Mouse (Mus musculus) kidney, postnatal 4 days (tissue): ENCODE data around the gene Gm10518.
"Not testable (repeated sequence)": the region's sequence is repeated elsewhere in the genome, so short reads cannot be mapped to it uniquely, and the experiment has no call there.

Experiments used
- DNase-seq, 2 experiments: peaks; one replicate each; pipeline ENCODE4 v3.0.0; 2021; ENCODE audit warnings: mixed read lengths in 2 of 2

The Gm10518 gene

DNA sequence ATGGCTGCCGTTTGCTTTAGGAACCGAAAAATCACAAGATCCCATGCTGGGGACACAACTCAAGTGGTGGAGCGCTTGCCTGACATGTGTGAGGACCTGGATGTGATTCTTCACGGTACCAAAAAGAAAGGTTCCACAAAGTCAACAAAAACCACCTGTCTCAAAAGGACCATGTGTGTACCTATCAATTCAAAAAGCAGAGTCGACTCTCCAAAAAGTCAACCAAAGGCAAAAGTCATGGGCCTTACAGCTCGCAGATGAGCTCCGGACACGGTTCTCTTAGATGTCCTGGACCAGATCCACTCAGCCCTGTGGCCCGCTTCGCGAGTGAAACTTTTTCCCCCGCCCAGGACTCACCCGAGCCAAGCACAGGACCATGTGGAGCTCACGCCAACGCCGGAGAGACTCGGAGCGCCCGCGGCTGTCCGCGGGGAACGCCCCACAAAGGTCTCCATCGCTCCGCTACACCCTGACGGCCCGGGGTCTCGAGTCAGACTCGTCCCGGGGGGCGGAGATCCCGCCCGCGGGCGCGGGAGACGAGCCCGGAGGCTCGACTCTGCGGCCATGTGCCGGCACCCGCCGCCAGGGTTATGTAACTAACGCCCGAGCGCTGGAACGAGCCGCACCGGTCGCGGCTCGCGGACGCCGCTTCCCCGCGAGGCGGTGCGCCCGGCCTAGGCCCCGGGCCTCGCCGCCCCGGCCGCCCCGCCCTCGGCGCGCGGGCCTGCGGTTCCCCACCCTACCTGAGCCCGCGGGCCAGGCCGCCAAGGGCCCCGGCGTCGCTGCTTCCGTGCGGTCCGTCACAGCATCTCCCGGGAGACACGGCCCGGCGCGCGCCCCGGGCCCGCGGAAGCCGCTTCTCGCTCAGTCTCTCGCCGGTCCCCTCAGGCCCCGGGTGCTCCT, at the start of gene Gm10518:
Gene Gm10518, plus strand, starts transcription at position 767 of the 903 bp plus-strand sequence.
- peak; percentile 70 to 80 for DNase-seq

DNA sequence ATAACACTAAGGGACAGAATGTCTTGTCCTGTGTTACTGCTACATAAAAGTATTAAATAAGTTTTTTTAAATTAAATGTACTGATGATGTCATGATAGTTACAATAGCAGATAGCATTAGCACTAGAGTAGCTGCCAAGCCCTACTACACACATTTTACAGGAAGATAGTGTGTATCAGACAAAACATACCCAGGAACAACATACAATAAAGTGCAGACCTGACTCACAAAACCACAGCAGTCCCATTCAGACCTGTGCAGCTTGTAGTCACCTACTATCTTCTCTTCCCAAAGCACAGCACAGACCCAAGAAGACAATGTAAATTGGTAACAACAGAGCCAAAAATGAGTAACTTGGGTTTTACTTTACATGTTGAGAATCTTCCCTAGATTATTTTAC, 46.7 kb upstream of the Gm10518 start:
- DNase-seq: no peak

DNA sequence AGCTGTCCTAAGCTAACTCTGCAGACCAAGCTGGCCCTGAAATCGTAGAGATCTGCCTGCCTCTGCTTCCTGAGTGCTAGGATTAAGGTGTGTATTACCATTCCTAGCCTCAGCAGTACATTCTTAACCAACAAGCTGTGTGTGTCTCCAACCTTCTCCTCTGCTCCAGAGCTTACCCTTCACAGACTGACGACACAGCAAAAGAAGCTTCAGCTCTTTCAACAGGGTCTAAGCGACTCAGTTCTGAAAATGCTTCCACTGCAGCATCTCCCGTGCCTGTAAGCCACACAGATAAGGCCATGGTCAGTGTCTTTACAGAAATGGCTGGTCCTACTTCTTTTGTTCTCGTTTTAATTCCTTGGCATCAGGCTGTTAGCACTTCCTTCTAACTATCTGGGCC, 43.1 kb upstream of the Gm10518 start:
- DNase-seq: no peak

DNA sequence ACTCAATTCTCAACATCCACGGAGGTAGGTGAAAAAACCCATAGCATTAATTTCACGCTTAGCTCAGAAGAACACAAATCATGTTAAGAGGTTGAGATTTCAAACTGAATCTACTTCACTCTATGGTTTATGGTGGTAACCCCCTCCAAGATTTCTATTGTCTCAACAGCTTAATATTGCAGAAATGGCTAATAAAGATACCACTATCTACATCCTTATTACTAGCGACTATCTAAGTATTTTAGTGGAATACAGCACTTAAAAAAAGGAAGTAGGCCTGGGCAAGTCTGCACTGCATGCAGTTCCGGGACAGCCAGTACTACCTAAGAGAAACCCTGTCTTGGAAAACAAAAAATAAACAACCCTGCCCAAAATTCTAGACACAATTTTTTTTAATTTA, 42.6 kb upstream of the Gm10518 start:
- DNase-seq: no peak

DNA sequence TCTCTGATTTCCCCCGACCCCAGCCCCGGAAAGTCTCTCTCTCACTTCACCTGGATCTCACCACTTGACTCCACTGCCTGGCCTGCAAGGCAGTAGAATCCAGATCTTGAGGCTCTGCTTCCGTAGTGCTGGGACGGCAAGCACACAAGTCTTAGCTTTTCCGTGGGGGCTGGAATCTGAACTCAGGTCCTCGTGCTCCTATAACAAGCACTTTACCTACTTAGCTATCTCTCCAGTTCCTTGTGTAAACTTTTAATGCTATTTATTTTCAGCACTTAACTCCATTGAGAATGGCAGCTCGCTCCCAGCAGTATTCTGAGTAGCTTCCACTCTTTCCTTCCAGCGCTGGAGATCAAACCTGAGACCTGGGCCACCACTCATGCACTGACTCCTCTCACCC, 26.3 kb upstream of the Gm10518 start:
- no peak for DNase-seq

DNA sequence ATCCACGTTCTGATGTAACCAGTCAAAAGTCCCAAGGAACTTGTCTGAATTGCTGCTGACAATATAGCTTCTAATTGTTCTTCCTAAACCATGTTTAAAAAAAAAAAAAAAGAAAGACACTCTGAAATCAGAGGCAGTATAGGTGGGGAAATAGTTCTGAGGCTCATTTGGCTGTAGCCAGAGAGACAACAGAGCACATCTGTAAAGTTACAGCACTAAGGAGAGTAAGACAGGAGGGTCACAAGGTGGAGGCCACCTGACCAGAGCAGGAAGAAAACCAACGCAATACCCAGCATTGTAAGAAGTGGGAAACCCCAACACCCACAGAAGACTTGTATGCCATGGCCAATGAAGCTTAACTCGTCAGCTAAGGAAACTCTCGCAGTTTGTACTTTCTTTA, 19.1 kb upstream of the Gm10518 start:
- no peak for DNase-seq

DNA sequence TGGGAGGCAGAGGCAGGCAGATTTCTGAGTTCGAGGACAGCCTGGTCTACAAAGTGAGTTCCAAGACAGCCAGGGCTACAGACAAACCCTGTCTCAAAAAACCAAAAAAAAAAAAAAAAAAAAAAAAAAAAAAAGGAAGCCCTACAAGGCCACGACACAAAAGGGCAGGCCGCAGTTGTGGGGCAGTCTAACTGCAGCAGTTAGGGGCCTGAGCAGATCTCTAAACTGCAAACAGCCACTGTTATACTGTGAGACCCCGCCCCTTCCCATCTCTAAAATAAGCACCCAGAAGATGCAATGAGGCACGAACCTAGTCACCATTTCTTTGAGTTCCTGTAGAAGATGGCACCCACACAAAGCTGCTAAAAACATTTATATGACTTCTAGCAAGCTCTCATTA, 17.7 kb upstream of the Gm10518 start:
- DNase-seq: no peak

DNA sequence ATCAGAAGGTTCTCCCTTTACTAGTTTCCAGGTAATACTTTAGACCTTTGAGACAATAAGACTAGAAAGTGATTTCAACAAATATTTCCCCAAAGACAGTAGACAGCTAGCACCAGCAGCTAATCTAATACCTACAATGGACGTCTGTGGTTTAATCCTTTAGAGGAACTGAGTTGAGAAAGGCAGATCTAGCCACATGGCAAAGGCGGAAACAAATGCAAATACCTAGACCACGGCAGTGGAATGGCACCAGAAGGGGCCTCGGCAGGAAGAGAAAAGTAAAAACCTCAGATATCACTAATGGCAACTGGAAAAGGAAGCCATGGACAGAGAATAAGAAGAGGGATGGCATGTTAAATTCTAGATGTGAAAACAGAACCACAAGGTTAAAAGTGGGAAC, 15.9 kb upstream of the Gm10518 start:
- no peak for DNase-seq

DNA sequence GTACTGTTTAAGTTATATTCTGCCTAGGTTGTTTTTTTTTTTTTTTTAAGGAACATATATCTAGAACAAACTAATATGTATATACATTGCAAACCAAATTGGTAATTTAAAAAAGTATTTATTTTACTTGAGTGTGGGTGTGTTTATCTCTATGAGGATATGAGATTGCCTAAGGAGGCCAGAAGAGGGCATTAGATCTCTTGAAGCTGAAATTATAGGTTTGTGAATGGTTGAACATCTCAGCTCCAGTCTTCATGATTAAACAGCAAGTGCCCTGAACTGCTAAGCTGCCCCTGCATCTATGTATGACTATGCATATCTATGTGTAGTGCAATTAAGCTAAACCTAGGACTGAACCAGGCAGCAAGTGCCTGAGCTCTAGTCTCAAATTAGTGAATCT, 4.4 kb upstream of the Gm10518 start:
- no peak for DNase-seq

DNA sequence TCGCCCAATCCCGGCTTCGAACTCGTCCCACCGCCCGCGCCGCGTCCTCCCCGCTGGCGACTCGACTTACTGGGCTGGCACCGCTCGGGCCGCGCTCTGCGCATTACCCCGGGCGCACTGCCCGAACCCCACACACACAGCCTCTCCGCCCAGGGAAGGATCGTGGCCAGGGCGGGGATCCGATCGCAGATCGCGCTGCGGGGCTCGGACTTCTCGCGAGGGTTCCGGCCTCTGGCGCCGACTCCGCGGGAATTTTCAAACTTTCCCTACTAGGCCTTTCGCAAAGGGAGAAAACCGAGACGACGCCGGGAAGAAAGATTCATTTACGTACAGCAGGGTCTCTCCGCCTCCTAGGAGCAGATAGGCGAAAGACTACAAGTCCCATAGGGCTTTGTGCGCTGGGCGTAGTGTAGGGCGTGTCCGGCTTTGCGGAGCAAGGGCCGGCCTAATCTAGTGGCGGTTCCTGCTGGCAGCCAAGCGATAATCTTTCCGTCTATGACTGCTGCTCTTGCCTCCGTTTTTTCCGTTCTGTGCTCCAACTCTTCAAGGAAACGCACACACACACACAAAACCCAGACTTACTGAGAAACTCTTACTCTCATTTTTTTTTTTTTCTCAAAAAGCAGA, 450 bp downstream of the Gm10518 start, which contains the start of gene Ahctf1:
Gene Ahctf1, minus strand, starts transcription at position 168 of the 627 bp plus-strand sequence.
- DNase-seq: peak; percentile 98 to 99

DNA sequence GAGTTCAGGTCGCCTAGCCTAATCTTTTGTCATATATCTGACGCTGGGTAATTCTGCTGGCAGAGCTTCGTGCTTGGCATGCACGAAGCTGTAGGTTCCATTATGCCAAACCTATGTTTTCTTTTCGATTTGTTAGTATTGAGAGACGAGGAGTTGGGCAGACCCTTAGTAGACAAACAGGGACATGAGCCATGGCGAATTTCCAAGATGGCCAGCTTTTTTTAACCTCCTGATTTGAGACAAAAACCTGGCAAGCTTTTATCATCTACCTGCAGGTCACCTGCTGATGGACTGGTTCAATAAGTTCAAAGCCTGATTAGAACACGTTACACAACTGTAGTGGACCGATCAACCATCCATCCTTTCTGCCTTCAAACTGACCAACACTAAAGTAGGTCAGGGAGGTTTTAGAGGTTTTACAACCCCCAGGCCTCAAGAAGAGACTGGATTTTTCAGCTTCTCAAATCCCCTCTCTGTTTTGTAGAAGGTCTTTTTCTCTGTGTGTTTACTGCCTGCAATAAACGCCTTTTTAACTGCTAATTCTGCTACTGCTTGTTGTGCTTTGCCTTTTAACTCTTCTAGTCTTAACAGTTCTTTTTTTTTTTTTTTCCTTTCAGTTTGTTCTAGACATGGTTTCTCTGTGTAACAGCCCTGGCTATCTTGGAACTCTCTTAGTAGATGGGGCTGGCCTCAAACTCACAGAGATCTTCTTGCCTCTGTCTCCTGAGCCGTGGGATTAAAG, 1.1 kb downstream of the Gm10518 start:
- no peak for DNase-seq

DNA sequence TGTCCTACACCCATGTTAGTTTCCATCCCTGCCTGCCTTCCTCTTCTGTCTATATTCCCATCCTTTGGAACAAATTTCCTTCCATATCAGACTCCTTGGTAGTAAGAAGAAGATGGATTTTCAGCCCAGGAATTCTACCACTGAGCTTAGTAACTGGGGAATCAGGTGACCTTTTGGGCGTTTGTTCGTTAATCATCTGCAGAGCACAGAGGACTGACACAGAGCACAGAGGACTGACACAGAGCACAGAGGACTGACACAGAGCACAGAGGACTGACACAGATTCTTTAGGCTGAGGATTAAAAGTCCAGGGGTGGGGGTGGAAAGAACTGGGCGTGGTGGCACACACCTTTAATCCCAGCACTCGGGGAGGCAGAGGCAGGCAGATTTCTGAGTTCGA, 2.6 kb downstream of the Gm10518 start:
- DNase-seq: peak in 1 of 2 experiments; percentile 17

DNA sequence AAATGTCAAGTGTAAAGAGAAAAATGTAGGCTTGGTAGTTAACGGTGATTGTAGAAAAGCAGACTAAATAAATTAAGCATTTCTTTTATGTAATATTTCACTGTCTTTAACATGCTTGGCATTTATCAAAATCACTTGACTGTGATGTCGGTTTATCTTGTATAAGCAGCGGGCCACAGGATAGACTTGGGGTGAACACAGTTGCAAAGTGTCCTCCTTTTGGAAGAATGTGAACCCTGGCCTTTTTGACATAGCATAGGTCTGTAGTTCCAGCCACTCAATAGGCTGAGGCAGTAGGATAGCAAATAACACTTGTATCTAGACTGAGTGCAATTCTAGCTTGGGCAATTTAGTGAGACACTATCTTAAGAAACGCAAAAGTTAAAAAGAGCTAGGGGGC, 4.3 kb downstream of the Gm10518 start:
- no peak for DNase-seq

DNA sequence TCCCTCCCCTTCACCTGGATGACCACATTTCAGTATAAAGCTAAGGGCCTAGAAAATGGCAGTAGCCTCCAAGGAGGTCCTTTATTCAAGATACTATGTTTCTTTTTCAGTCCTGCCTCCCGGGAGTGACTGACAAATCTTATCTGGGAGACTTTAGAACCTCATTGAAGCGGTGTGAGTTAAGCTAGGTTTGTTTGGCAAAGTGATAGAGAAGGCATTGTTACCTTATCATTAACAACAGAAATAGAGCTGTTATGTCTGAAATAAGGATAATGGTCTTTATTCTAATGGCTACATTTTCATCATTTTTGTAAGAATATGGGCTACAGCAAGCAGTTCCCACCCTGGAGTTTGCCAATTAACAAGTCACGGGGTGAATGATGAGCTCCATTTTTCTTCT, 5.1 kb downstream of the Gm10518 start:
- no peak for DNase-seq

DNA sequence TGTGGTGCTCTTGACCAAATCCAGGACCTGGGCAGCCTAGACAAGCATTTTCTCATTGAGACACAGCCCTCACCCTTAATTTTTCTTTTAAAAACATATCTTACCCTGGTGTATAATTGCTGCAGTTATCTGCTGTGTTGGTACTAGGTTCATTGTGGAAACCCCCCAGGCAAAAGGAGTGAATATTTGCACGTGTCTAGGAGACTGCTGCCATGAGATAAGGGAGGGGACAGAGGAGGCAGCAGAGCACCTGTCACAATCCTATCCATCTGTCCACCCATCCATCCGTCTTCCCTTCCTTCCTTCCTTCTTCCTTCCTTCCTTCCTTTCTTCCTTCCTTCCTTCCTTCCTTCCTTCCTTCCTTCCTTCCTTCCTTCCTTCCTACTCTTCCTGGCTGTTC, 10.2 kb downstream of the Gm10518 start:
- no peak for DNase-seq

DNA sequence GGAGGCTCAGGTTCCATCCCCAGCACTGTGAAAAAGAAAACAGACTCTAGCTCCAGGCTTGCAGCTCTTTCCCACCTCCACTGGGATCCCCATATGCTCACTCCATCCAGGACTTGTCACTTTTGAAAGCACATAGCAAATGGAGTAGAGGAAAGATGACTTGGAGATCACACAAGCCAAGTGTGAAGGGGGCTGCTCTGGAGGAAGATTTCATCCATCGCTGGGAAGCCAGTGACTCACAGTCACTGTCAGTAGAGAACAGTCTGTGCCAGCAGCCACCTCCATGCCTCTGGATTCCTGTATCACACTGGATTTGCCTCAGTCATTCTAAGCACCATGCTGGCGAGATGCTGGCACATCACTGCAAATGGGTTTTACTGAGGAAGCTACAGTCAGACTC, 11.4 kb downstream of the Gm10518 start:
- no peak for DNase-seq

DNA sequence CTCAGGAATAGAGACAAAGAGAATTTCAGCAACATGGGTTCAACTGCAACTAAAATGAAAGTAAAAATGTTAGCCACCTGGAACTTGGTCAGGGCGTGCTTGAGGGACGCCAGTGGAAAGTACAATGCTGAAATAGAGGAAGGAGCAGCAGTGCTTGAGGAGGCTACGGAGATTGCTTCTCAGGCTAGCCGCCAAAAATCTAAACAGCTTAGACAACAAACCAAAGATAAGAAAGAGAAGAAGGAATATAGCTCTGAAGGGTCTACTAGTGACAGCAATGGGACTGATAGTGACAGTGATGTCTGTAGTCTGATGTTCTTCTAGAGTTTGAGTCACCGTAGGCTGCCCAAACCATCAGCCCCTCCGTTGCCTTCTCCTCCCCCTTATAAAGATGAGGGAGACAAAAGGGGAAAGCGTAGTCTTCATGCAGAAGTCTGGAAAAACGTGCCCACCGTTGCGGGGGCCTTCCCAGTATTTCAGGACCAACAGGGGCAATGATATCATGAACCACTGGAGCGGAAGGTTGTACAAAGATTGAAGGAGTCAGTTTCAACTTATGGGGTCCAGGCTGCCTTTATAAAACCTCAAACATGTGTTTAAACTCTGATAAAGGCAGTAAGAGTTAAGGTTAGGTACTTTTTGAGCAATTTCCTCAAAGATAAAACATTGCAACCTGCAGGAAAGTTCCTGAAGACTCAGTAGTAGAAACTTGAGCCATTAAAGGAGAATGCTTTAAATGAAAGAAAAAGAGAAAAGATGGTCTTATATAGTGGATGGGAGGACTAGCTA, 15.5 kb downstream of the Gm10518 start:
- not testable (repeated sequence) for DNase-seq

DNA sequence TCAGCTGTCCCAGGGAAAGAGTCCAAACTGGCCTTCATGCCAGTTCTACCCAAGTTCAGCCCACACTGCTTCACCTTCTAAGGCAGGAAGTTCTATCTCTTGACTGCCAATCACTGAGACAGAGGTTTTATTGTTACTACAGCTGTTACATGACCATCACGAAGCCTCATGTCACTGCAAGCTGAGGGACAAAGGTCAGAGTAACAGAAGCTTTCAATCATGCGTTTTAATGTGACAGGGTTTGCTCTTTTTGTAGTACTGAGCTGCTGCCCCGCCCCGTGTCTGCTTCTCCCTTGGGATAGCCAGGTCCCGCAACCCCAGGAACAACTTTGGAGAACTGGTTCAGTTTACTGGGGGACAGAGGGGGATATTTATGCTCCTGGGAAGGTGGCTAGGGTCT, 21.4 kb downstream of the Gm10518 start:
- DNase-seq: no peak

DNA sequence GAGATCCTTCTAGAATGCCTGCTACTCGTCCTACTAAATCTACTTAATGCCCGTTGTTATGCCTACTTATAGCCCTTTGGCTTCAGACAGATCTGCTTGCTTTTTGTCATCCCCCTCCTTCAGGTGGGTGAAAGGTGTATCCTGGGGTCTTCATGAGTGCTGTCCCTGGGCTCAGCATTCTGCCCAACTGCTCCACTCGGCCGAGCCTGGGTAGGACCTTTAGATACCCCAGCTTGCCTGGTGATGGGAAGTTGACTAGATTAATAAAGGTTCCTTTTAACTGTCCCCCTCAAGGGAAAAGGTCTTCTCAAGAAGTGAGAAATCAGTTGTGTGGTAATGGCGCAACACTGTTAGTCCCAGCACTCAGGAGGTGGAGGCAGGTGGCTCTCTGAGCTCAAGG, 24.9 kb downstream of the Gm10518 start:
- no peak for DNase-seq

DNA sequence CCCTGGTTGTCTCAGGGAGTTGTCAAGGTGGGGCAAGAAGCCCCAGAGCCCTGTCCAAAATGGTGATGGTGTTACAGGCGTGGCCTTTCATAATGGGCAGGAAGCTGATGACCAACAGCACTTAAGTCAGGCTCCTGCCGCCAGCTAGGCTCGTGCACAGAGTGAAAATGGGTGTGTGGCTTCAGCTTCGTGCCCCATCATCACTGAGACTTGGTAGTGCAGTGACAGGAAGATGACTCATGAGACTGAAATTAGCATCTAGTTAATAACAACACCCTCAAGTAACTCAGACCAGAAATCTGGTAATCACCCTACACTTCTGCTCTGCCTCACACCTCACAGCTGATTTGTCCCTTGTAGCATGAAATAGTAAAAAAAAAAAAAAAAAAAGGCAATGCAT, 25.7 kb downstream of the Gm10518 start:
- DNase-seq: no peak

DNA sequence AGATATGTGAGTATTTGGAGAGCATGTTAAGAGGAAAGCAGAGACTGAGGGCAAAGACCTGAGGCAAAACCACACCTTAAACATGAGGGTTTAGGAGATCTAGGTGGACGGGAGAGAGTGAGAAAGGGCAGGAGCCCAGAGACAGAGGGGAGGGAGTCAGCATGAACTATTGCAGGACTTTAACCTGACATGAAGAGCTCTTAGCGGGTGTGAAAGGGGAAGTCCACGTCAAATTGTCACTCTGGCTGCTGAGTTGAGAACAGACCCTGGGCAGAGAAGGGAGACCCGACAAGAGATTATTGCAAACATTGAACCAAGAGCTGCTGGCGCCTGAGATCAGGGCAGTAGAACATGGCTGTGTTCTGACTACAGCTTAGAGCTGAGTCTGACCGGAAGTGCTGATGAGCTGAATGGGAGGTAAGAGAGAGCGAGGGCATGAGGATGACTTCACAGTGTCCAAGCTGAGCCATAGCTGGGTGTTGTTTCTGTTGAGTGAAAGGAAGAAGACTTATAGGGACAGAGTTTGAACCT, 29.6 kb downstream of the Gm10518 start:
- DNase-seq: no peak

DNA sequence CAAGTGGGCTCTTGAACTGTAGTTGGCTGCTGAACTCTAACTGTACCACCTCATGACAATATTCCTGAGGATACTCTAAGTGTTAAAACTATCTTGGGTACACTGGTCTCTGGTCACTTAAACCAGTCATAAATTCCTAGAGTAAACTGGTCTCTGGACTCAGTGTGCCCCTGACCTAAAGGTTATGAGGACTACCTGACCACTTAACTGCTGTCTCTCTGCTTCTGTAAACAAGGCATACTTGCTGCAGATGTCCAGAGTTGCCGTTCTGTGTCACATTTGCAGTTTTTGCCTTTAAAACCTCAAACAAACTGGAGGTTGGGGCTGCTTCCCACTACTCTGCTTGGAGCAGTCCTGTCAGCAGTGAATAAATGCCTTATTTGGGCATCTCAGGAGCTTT, 30.4 kb downstream of the Gm10518 start:
- DNase-seq: no peak
